Mouse (Mus musculus): ENCODE data around the gene Ces1g. TPM values are rescaled to one million over a fixed set of nuclear protein-coding genes. Genes with fewer than 3 reads are reported as not detected.

The Ces1g gene
- total RNA-seq, 2 experiments from 2014 or later: 0.11 to 0.19 TPM

Other genes with a start within 250 kb of the Ces1g start
- not detected for gene Ces1c, start 206.0 kb downstream of the Ces1g start, total RNA-seq (2021)
- gene Ces1d, start 139.5 kb downstream of the Ces1g start, total RNA-seq (2021): 100 to 1,000 TPM; 231 to 249 TPM
- gene Ces1e, start 107.7 kb downstream of the Ces1g start, total RNA-seq (2021): under 1 TPM; 0.36 to 0.98 TPM
- gene Ces1f, start 57.6 kb downstream of the Ces1g start, total RNA-seq (2021): 1 to 10 TPM in 1 of 2 experiments, not detected in 1; 1.1 TPM
- gene Ces1h, start 42.4 kb upstream of the Ces1g start, total RNA-seq (2021): not detected
- gene Ces5a, start 198.5 kb upstream of the Ces1g start, total RNA-seq (2021): under 1 TPM in 1 of 2 experiments, not detected in 1; 0.14 TPM